Mouse (Mus musculus) kidney, adult 2 months (tissue): ENCODE results near the gene Ttll9.

Experiments used
- CTCF ChIP-seq: fragments of 200-500 bp; conservative IDR thresholded peaks from 2 replicates; pipeline ENCODE4 v1.5.1; 2011; ENCODE audit warnings: low read depth, mild to moderate bottlenecking, control low read depth, low read length, moderate library complexity, mixed read lengths; ENCODE audit not compliant: insufficient read depth, insufficient read length
- POLR2A ChIP-seq: fragments of 200-500 bp; IDR thresholded peaks from one replicate; pipeline ENCODE4 v1.6.1; 2011; ENCODE audit warnings: low read depth, low read length, control low read depth

DNA sequence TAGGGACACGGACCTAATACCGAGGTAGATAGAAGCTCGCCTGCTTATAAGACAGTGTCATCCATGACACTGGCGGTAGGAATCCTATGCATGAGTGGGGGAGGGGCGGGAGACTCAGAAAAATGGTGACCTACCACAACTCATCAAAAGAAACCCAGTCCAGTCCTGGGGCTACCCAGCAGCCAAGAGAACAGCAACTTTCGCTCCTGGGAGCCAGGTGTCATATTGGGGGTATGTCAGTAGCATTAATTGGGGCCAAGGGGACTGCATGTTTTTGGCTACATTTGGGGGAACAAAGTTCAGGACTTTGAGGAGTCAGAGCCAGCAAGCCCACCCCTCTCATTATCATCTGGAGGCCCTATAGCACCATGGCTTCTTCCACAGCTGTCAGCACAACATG, 88.8 kb downstream of the Ttll9 start:
- TF ChIP-seq CTCF (no peak), POLR2A (no peak)
